Mouse (Mus musculus) liver, embryonic 13.5 days (tissue): ENCODE measurements around the gene Arhgef3. TPM values are rescaled to one million over a fixed set of nuclear protein-coding genes. Genes with fewer than 3 reads are reported as not detected.

Source experiments
- ATAC-seq: fragments of 200-750 bp; cut with Nextera tagmentation; 2 replicates; pipeline ENCODE4 v1.8.0; 2017; ENCODE audit warnings: low read depth, mild to moderate bottlenecking, moderate number of reproducible peaks, moderate library complexity
- DNase-seq: peaks from one replicate; pipeline ENCODE4 v3.0.0; 2022
- H3K27ac ChIP-seq: fragments of 300-500 bp; sonication (generic); 2 replicates; pipeline ENCODE4 v1.5.1; 2015; ENCODE audit warnings: moderate library complexity, mild to moderate bottlenecking, inconsistent platforms
- H3K27me3 ChIP-seq: fragments of 300-500 bp; sonication (generic); 2 replicates; pipeline ENCODE4 v1.6.1; 2015; ENCODE audit warnings: mild to moderate bottlenecking, inconsistent platforms
- H3K36me3 ChIP-seq: fragments of 300-500 bp; sonication (generic); 2 replicates; pipeline ENCODE4 v1.6.1; 2015; ENCODE audit warnings: mild to moderate bottlenecking, inconsistent platforms
- H3K4me1 ChIP-seq: fragments of 300-500 bp; sonication (generic); replicated peaks from 2 replicates; pipeline ENCODE4 v1.6.1; 2015; ENCODE audit warnings: inconsistent platforms
- H3K4me2 ChIP-seq: fragments of 300-500 bp; sonication (generic); 2 replicates; pipeline ENCODE4 v1.6.1; 2015; ENCODE audit warnings: inconsistent platforms, mild to moderate bottlenecking, moderate library complexity
- H3K4me3 ChIP-seq: fragments of 300-500 bp; sonication (generic); replicated peaks from 2 replicates; pipeline ENCODE4 v1.5.1; 2015; ENCODE audit warnings: mild to moderate bottlenecking, inconsistent platforms
- H3K9ac ChIP-seq: fragments of 300-500 bp; sonication (generic); 2 replicates; pipeline ENCODE4 v1.6.1; 2015; ENCODE audit warnings: mild to moderate bottlenecking, inconsistent platforms
- H3K9me3 ChIP-seq: fragments of 300-500 bp; sonication (generic); replicated peaks from 2 replicates; pipeline ENCODE4 v1.6.1; 2016; ENCODE audit warnings: inconsistent platforms
- WGBS: fragments of 180-500 bp; shearing (Covaris S2); methylation state at CpG from one replicate; pipeline ENCODE4 v1.1.7; 2015; ENCODE audit not compliant: insufficient replicate concordance; 5-methylcytosine and 5-hydroxymethylcytosine counted together
- polyA plus RNA-seq: library from polyadenylated mRNA; unstranded; fragments of >200 nt; fragmentation: Nextera tagmentation; extraction: Ambion mirVana; gene quantifications from 2 replicates; pipeline ENCODE4 v1.2.1, GENCODE M21; 2015

The Arhgef3 gene
- polyA plus RNA-seq, 1 experiment from 2014 or later: 3.7 TPM

GRCm38 (mm10) chr14:27081536-27082275 lies 33.0 kb upstream of the Arhgef3 start:
- Histone ChIP-seq H3K27me3 (no peaks in the 10 kb centered on the region), H3K36me3 (no peaks in the 10 kb centered on the region), H3K27ac (no peak overlapping the region), H3K4me3 (no peak overlapping the region), H3K9ac (no peak overlapping the region), H3K9me3 (no peaks in the 10 kb centered on the region), H3K4me2 (no peak overlapping the region), H3K4me1 (no peaks in the 10 kb centered on the region)
- DNase-seq: no peak
- no peak for ATAC-seq
- WGBS: 59% methylated on average over 5 of the region's 5 CpGs

GRCm38 (mm10) chr14:27085471-27085870 lies 29.2 kb upstream of the Arhgef3 start:
- 21% methylated on average over 5 of the region's 5 CpGs for WGBS
- DNase-seq (no peak), ATAC-seq (no peak)
- Histone ChIP-seq H3K4me1 (no peaks in the 10 kb centered on the region), H3K4me3 (no peak overlapping the region), H3K36me3 (no peaks in the 10 kb centered on the region), H3K9ac (no peak overlapping the region), H3K4me2 (no peak overlapping the region), H3K9me3 (no peaks in the 10 kb centered on the region), H3K27me3 (no peaks in the 10 kb centered on the region), H3K27ac (no peak overlapping the region)

GRCm38 (mm10) chr14:27085999-27086398 lies 28.7 kb upstream of the Arhgef3 start:
- H3K9ac ChIP-seq: no peak overlapping the region
- no peak overlapping the region for H3K4me3 ChIP-seq
- WGBS: 65% methylated on average over 4 of the region's 4 CpGs
- H3K27ac ChIP-seq: no peak overlapping the region
- H3K4me1 ChIP-seq: no peaks in the 10 kb centered on the region
- DNase-seq: no peak
- no peaks in the 10 kb centered on the region for H3K36me3 ChIP-seq
- ATAC-seq: no peak
- H3K9me3 ChIP-seq: no peaks in the 10 kb centered on the region
- H3K4me2 ChIP-seq: no peak overlapping the region
- no peaks in the 10 kb centered on the region for H3K27me3 ChIP-seq

- no peak overlapping the region for H3K27ac ChIP-seq
- DNase-seq (no peak), ATAC-seq (no peak)
- H3K4me1 ChIP-seq: no peaks in the 10 kb centered on the region
- H3K9me3 ChIP-seq: no peaks in the 10 kb centered on the region
- no peak overlapping the region for H3K9ac ChIP-seq
- no peak overlapping the region for H3K4me2 ChIP-seq
- H3K36me3 ChIP-seq: no peaks in the 10 kb centered on the region
- H3K27me3 ChIP-seq: no peaks in the 10 kb centered on the region
- H3K4me3 ChIP-seq: no peak overlapping the region
- 64% methylated on average over 5 of the region's 5 CpGs for WGBS
These were observed 20.5 kb upstream of the Arhgef3 start for GRCm38 (mm10) chr14:27094247-27094646.

- no peak overlapping the region for H3K27ac ChIP-seq
- H3K9me3 ChIP-seq: no peaks in the 10 kb centered on the region
- ATAC-seq: no peak
- no peak overlapping the region for H3K4me2 ChIP-seq
- H3K4me3 ChIP-seq: no peak overlapping the region
- H3K4me1 ChIP-seq: no peaks in the 10 kb centered on the region
- no peak for DNase-seq
- H3K27me3 ChIP-seq: no peaks in the 10 kb centered on the region
- H3K9ac ChIP-seq: no peak overlapping the region
- WGBS: 64% methylated on average over 9 of the region's 9 CpGs
- no peaks in the 10 kb centered on the region for H3K36me3 ChIP-seq
These were observed 18.6 kb upstream of the Arhgef3 start for GRCm38 (mm10) chr14:27096133-27096532.

- no peak for ATAC-seq
These were observed 17.9 kb upstream of the Arhgef3 start for GRCm38 (mm10) chr14:27096779-27097178.

GRCm38 (mm10) chr14:27101735-27102134 lies 13.0 kb upstream of the Arhgef3 start:
- H3K36me3 ChIP-seq: no peaks in the 10 kb centered on the region
- H3K27ac ChIP-seq: no peak overlapping the region
- no peaks in the 10 kb centered on the region for H3K9me3 ChIP-seq
- no peak overlapping the region for H3K4me2 ChIP-seq
- no peaks in the 10 kb centered on the region for H3K27me3 ChIP-seq
- DNase-seq (no peak), ATAC-seq (peak; percentile 47)
- no peak overlapping the region for H3K9ac ChIP-seq
- 50% methylated on average over 7 of the region's 7 CpGs for WGBS
- no peak overlapping the region for H3K4me3 ChIP-seq
- no peaks in the 10 kb centered on the region for H3K4me1 ChIP-seq

More at GRCm38 (mm10) chr14:27096779-27097178, 17.9 kb upstream of the Arhgef3 start:
- H3K27ac ChIP-seq: no peak overlapping the region
- H3K27me3 ChIP-seq: no peaks in the 10 kb centered on the region
- no peaks in the 10 kb centered on the region for H3K9me3 ChIP-seq
- H3K4me3 ChIP-seq: no peak overlapping the region
- 17% methylated on average over 3 of the region's 3 CpGs for WGBS
- no peaks in the 10 kb centered on the region for H3K36me3 ChIP-seq
- H3K9ac ChIP-seq: no peak overlapping the region
- no peaks in the 10 kb centered on the region for H3K4me1 ChIP-seq
- no peak overlapping the region for H3K4me2 ChIP-seq
- DNase-seq: no peak

- Histone ChIP-seq H3K4me2 (no peak overlapping the region), H3K9me3 (no peaks in the 10 kb centered on the region), H3K4me3 (no peak overlapping the region), H3K9ac (no peak overlapping the region), H3K27ac (no peak overlapping the region), H3K4me1 (no peaks in the 10 kb centered on the region), H3K36me3 (no peaks in the 10 kb centered on the region), H3K27me3 (no peaks in the 10 kb centered on the region)
- DNase-seq: no peak
- ATAC-seq: no peak
- 64% methylated on average over 6 of the region's 6 CpGs for WGBS
These were observed 12.0 kb upstream of the Arhgef3 start for GRCm38 (mm10) chr14:27102720-27103119.

- Histone ChIP-seq H3K4me1 (no peaks in the 10 kb centered on the region), H3K4me2 (no peak overlapping the region), H3K4me3 (no peak overlapping the region), H3K36me3 (no peaks in the 10 kb centered on the region), H3K27ac (no peak overlapping the region), H3K9me3 (no peaks in the 10 kb centered on the region), H3K27me3 (no peaks in the 10 kb centered on the region), H3K9ac (no peak overlapping the region)
- no peak for DNase-seq
- 69% methylated on average over 12 of the region's 12 CpGs for WGBS
- no peak for ATAC-seq
These were observed 8.8 kb upstream of the Arhgef3 start for GRCm38 (mm10) chr14:27105731-27106457.

- no peak overlapping the region for H3K4me3 ChIP-seq
- H3K9ac ChIP-seq: no peak overlapping the region
- no peak for DNase-seq
These were observed 5.8 kb upstream of the Arhgef3 start for GRCm38 (mm10) chr14:27108748-27109504.

GRCm38 (mm10) chr14:27115275-27115660 lies 569 bp downstream of the Arhgef3 start:
- H3K27me3 ChIP-seq: peaks cover 36% of the 10 kb centered on the region
- H3K4me1 ChIP-seq: peaks cover 4% of the 10 kb centered on the region; the same call in 1 of the 2 replicates
- peak overlapping the region; percentile 73 for H3K4me2 ChIP-seq
- no peaks in the 10 kb centered on the region for H3K36me3 ChIP-seq
- no peaks in the 10 kb centered on the region for H3K9me3 ChIP-seq
- H3K4me3 ChIP-seq: peak overlapping the region; percentile 56
- no peak for DNase-seq
- WGBS: 16% methylated on average over 11 of the region's 11 CpGs
- no peak overlapping the region for H3K27ac ChIP-seq
- no peak overlapping the region for H3K9ac ChIP-seq
- ATAC-seq: no peak

More at GRCm38 (mm10) chr14:27108748-27109504, 5.8 kb upstream of the Arhgef3 start:
- ATAC-seq: no peak
- Histone ChIP-seq H3K27ac (no peak overlapping the region), H3K27me3 (peaks cover 8% of the 10 kb centered on the region), H3K36me3 (no peaks in the 10 kb centered on the region), H3K9me3 (no peaks in the 10 kb centered on the region), H3K4me1 (no peaks in the 10 kb centered on the region), H3K4me2 (no peak overlapping the region)
- 53% methylated on average over 6 of the region's 6 CpGs for WGBS
